Mouse (Mus musculus): ENCODE data around the gene Oxgr1.

Oxgr1 gene

GRCm38 (mm10) chr14:119980698-119981235, 61.5 kb downstream of the Oxgr1 start:
- no peak for DNase-seq (ENCODE audit: low spot score)

All from ovary, postnatal 14 days (tissue).